8 mouse cellular contexts compared by ENCODE assay signal in genomic region chr6:35133246-35133578, GRCm38 (mm10). TPM values are rescaled to one million over a fixed set of nuclear protein-coding genes. Genes with fewer than 3 reads are reported as not detected.
DNase-seq lines count a peak whose midpoint lies in the region; ATAC-seq and TF ChIP-seq lines count a peak whose summit lies in the region.

No protein-coding gene starts in this region.

- no peaks in the 10 kb centered on the region for H3K27me3 ChIP-seq in E14TG2a.4 (ENCODE audit: insufficient read depth, low read length)

- H3K79me2 ChIP-seq in macrophage (ENCODE audit: inconsistent target): peaks cover 52% of the 10 kb centered on the region

- intact Hi-C loops in gastrocnemius, adult 2 months (cut with DNase I): loop anchor here (1.0 kb wide), 1 partner anchor 44 kb away; the partner anchor contains the start of gene Nup205

- peak; percentile 44 for ATAC-seq in granulocyte monocyte progenitor cell, adult 5-6 weeks (replicated peaks; ENCODE audit: poor library complexity, severe bottlenecking)

- H3K36me3 ChIP-seq in E14TG2a.4 (ENCODE audit: insufficient read depth, low read length) (0 out of 2 replicates have a peak, but pooled peaks cover 10% of the 10 kb centered on the region), macrophage (ENCODE audit: inconsistent target) (no peaks in the 10 kb centered on the region)

- peaks cover 17% of the 10 kb centered on the region for H3K4me1 ChIP-seq in E14TG2a.4 (replicated peaks; ENCODE audit: low read depth, low read length)

- H3K9me3 ChIP-seq in E14TG2a.4 (ENCODE audit: low read length): no peaks in the 10 kb centered on the region

- H3K4me3 ChIP-seq in gastrocnemius, adult 2 months: peak overlapping the region; percentile 90
- peak overlapping the region; percentile 92 for H3K4me3 ChIP-seq in E14TG2a.4 (replicated peaks; ENCODE audit: low read length)
- peak overlapping the region; percentile 96 for H3K4me3 ChIP-seq in macrophage (ENCODE audit: inconsistent target)

- H3K27ac ChIP-seq in gastrocnemius, adult 2 months: peak overlapping the region; percentile 90
- H3K27ac ChIP-seq in macrophage: peak overlapping the region; percentile 71

- DNase-seq in gastrocnemius, adult 2 months: no peak
- DNase-seq in gastrocnemius, postnatal 25 days: no peak
- no peak for DNase-seq in urinary bladder, postnatal 25 days (ENCODE audit: low spot score)
- no peak for DNase-seq in frontal cortex, postnatal 14 days (ENCODE audit: low spot score in 2 of 2)
- no peak for DNase-seq in kidney, postnatal 14 days

- 2% methylated on average over 21 of the region's 25 CpGs for WGBS in macrophage (ENCODE audit: missing documents)

- no peak for TF ChIP-seq CTCF in gastrocnemius, adult 2 months (IDR thresholded peaks at IDR 0.05)
- no peak for TF ChIP-seq CTCF in E14TG2a.4 (conservative IDR thresholded peaks at IDR 0.05; ENCODE audit: low read length)

RNA-seq across cellular contexts. Expression of gene Cnot4, which starts 0.3 kb away (rescaled TPM):
- 10 to 100 TPM; 31.2 to 32.0 TPM for total RNA-seq in gastrocnemius, adult 2 months (2021)
- total RNA-seq in gastrocnemius, postnatal 25 days (2021): 10 to 100 TPM; 24.2 to 24.4 TPM
- total RNA-seq in granulocyte monocyte progenitor cell, adult 5-6 weeks (2014; fragmentation: Nextera tagmentation): 52.4 and 56.4 TPM in 2 replicates
- total RNA-seq in granulocyte monocyte progenitor cell, adult 5-6 weeks (2017): 23.3 and 25.3 TPM in 2 replicates
- total RNA-seq in macrophage (2018; cell fraction: chromatin; rRNA removed): 100 to 1,000 TPM in 1 of 26 experiments, 10 to 100 TPM in 25; 47.4 to 123 (median 75.9) TPM
- 10 to 100 TPM; 25.6 to 39.8 (median 30.5) TPM for total RNA-seq in macrophage (2018; cell fraction: cytosol; rRNA removed)
- total RNA-seq in macrophage (2018; cell fraction: nucleus; rRNA removed): 100 to 1,000 TPM in 2 of 26 experiments, 10 to 100 TPM in 24; 40.8 to 131 (median 70.9) TPM
- polyA plus RNA-seq in macrophage (2018): 15.1 to 41.6 TPM (median 19.7 TPM) in 3 replicates

RNA-seq across cellular contexts. Expression of gene Nup205, which starts 44.0 kb away (rescaled TPM):
- total RNA-seq in gastrocnemius, adult 2 months (2021): 10 to 100 TPM in 1 of 2 experiments, 1 to 10 TPM in 1; 9.3 to 12.5 TPM
- 10 to 100 TPM in 1 of 2 experiments, 1 to 10 TPM in 1; 9.9 to 11.0 TPM for total RNA-seq in gastrocnemius, postnatal 25 days (2021)
- total RNA-seq in granulocyte monocyte progenitor cell, adult 5-6 weeks (2014; fragmentation: Nextera tagmentation): 72.3 and 75.2 TPM in 2 replicates
- total RNA-seq in granulocyte monocyte progenitor cell, adult 5-6 weeks (2017): 85.3 and 94.7 TPM in 2 replicates
- 10 to 100 TPM; 22.3 to 90.4 (median 61.6) TPM for total RNA-seq in macrophage (2018; cell fraction: chromatin; rRNA removed)
- 10 to 100 TPM; 10.3 to 22.2 (median 17.4) TPM for total RNA-seq in macrophage (2018; cell fraction: cytosol; rRNA removed)
- total RNA-seq in macrophage (2018; cell fraction: nucleus; rRNA removed): 10 to 100 TPM; 20.3 to 70.9 (median 34.3) TPM
- 16.6 to 30.2 TPM (median 17.1 TPM) in 3 replicates for polyA plus RNA-seq in macrophage (2018)

Comparison
In these comparisons a context has a peak if more than half of its experiments do, and no peak if none do; other contexts are left out.
1. RNA of gene Nup205, which starts 44.0 kb away (total RNA-seq): 72.3 to 94.7 TPM in granulocyte monocyte progenitor cell, adult 5-6 weeks; 9.3 to 12.5 TPM in gastrocnemius, adult 2 months and 9.9 to 11.0 TPM in gastrocnemius, postnatal 25 days; every median in the first group is over 4 times any median in the second.
2. Peak in every context shown above with its lines, with median percentiles within 50 percentile points of each other: H3K4me3 ChIP-seq.